Mouse (Mus musculus) spleen, adult 10 weeks (tissue): ENCODE data around the gene Ccdc9. TPM values are rescaled to one million over a fixed set of nuclear protein-coding genes. Genes with fewer than 3 reads are reported as not detected.

Source experiments
- polyA plus RNA-seq: library from polyadenylated mRNA; stranded (reverse); fragments of 350-450 nt; fragmentation: Illumina TruSeq; extraction: RNeasy Lipid Tissue Mini Kit (QIAGEN cat#74804); gene quantifications from one replicate; pipeline ENCODE4 v1.2.3, GENCODE M21; 2015; ENCODE audit warnings: low replicate concordance; ENCODE audit not compliant: insufficient read depth

Gene Ccdc9
- 114 TPM for polyA plus RNA-seq

DNA sequence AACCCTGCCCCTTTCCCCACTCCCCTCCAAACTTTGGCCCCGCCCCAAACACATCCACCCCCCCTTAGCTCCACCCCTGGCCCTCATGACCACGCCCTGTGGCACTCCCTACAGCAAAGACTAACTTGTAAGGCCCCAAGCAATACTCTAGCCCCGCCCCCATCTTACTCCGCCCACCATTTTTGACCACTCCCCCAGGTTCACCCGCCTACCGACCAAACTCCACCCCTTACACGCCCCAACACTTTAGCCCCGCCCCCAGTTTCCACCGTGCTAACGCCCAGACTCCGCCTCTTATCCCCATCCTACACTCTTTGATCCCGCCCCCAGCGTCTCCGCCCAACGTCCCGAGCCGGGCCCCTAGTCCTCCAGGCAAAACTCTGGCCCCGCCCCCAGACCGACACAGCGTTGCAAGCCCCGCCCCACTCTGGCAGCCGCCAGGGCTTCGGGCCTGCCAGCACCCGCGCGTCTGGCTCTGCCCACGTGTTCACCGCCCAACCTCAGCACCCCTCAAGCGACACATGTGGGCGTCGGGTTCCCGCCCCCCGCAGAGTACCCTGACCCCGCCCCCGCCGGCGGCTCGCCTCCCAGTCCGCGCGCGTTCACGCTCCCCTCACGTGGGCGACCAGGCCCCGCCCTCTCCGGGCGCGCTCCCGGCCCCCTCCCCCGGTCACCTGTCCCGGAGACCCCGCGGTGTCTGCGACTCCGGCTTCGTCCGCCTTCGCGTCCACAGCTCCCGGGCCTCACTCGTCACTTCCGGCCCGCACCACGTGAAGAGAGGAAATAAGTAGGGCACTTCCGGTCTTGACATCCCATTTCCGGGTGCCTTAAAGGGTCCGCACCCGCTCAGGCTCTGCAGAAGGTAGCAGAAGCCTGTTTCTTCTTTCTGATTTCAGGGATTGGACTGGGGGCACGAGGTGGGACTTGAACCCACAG lies at the start of gene Ccdc9:
Gene Ccdc9 (minus strand): TSS at position 770 of the 936 bp plus-strand sequence.

DNA sequence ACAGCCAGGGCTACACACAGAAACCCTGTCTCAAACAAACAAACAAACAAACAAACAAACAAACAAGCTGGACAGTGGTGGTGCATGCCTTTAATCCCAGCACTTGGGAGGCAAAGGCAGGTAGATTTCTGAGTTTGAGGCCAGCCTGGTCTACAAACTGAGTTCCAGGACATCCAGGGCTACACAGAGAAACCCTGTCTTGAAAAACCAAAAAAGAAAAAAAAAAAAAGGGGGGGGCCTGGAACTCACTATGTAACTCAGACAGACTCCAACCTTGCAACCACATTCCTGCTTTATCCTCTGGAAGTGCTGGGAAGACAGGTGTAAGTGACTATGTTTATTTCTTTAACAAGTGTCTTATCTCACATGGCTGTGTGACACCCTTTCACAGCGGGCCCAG lies 21.5 kb upstream of the Ccdc9 start, which contains the start of gene Bbc3:
Gene Bbc3 (plus strand): TSS at position 301 of the 400 bp plus-strand sequence.

GRCm38 (mm10) chr7:16273081-16273765 lies 13.4 kb downstream of the Ccdc9 start, which contains the start of gene Inafm1:
Gene Inafm1 (minus strand): TSS chr7:16273617.

GRCm38 (mm10) chr7:16259110-16259590 lies 27.4 kb downstream of the Ccdc9 start, which contains the start of gene C5ar1:
Gene C5ar1 (minus strand): TSS chr7:16259540.

DNA sequence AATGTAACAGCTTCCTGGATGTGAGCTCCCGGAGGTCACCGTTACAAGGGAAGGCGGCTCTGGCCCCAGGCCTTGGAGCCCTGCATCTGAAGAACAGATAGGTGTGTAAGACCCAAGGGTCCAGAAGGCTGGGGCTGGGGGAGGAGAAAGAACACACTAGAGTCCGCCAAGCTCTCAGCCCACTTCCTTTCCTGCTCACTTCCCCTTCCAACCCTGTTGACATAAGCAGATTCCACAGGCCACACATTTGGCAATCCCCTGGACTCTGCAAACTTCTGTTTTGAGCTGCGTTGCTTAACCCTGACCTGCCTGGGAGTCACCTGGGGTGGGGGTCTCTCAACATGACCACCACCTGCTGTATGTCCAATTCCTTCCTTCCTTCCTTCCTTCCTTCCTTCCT lies 42.5 kb downstream of the Ccdc9 start, which contains the start of gene C5ar2:
Gene C5ar2 (minus strand): TSS at position 88 of the 400 bp plus-strand sequence.

Other genes with a start within 250 kb of the Ccdc9 start
- 7.6 TPM for gene Bicra, start 238.9 kb downstream of the Ccdc9 start, polyA plus RNA-seq
- not detected for gene Zfp541, start 225.0 kb downstream of the Ccdc9 start, polyA plus RNA-seq
- gene Napa, start 188.3 kb downstream of the Ccdc9 start, polyA plus RNA-seq = 60.6 TPM
- 29.5 TPM for gene Kptn, start 166.9 kb downstream of the Ccdc9 start, polyA plus RNA-seq
- 0.66 TPM for gene Slc8a2, start 157.0 kb downstream of the Ccdc9 start, polyA plus RNA-seq
- gene Meis3, start 111.7 kb downstream of the Ccdc9 start, polyA plus RNA-seq = 12.1 TPM
- gene Dhx34, start 64.8 kb downstream of the Ccdc9 start, polyA plus RNA-seq = 3.2 TPM
- gene C5ar2, start 42.6 kb downstream of the Ccdc9 start, polyA plus RNA-seq = 2.8 TPM
- gene C5ar1, start 27.3 kb downstream of the Ccdc9 start, polyA plus RNA-seq = 2.5 TPM
- gene Inafm1, start 13.2 kb downstream of the Ccdc9 start, polyA plus RNA-seq = 12.6 TPM
- 0.46 TPM for gene Bbc3, start 21.6 kb upstream of the Ccdc9 start, polyA plus RNA-seq
- gene Sae1, start 101.0 kb upstream of the Ccdc9 start, polyA plus RNA-seq = 74.8 TPM
- gene Zc3h4, start 114.1 kb upstream of the Ccdc9 start, polyA plus RNA-seq = 24.8 TPM
- 3.3 TPM for gene Tmem160, start 166.0 kb upstream of the Ccdc9 start, polyA plus RNA-seq
- gene Npas1, start 190.9 kb upstream of the Ccdc9 start, polyA plus RNA-seq = not detected